Mouse (Mus musculus) adrenal gland, adult 8-10 months (tissue): ENCODE measurements around the gene Iqschfp. TPM values are rescaled to one million over a fixed set of nuclear protein-coding genes. Genes with fewer than 3 reads are reported as not detected.

Experiments
- DNase-seq: peaks from one replicate; pipeline ENCODE4 v3.0.0; 2022
- total RNA-seq, 4 experiments: library from RNA; stranded (reverse); gene quantifications; 2 replicates each; pipeline ENCODE4 v1.2.4; 2022

The Iqschfp gene
- not detected for total RNA-seq

DNA sequence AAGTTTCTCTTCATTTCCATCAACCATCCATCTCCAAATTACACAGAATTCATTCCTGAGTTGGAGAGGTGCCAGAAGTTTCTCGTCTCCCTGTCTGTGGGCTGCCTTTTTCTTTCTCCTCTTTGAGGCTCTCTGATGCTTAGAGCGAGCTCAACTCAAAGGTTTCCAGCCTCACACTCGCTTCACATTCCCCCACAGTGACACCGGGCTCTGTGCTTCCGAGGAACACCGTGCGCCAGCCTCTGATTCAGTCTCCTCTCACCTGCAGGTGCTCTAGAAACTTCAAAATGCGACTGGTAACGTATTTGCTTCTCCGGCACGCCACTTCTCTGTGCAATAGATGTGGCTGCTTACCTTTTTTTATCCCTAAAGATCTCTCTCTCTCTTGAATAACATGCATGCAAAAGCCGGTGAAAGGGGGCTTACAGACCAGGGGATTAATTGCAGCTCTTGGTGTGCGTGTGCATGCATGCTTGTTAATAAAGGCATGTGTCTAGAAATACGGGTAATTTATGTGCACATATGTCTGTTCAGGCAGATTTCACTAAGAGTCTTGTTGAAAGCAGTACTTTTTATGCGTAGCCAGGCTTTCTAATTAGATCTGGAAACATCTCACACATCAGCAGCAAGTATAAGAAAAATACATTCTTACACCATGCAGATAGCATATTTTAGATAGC, at the start of gene Iqschfp, which contains the start of gene Iqcj:
Iqschfp (plus strand) TSS at position 207 of the 680 bp plus-strand sequence.
Iqcj (plus strand) TSS at position 195 of the 680 bp plus-strand sequence.
- DNase-seq, result no peak

DNA sequence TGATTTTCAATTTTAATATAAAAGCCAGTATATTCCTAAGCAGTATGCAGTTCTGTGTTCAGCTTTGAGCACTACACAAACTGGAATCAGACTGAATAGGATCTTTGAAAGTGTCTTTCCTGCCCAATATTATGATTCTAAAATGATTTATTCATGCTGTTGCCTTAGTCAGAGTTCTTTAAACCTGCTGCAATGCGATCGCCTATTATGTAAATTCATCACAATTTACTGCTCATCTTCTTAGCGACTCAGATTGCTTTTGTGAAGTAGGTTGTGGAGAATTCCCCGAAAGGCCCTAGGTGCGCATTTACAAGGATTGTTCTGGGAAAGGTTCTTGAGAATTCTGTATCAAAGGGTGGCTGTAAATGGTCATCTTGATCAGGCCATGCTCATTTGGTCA, 39.6 kb upstream of the Iqschfp start:
- no peak for DNase-seq

DNA sequence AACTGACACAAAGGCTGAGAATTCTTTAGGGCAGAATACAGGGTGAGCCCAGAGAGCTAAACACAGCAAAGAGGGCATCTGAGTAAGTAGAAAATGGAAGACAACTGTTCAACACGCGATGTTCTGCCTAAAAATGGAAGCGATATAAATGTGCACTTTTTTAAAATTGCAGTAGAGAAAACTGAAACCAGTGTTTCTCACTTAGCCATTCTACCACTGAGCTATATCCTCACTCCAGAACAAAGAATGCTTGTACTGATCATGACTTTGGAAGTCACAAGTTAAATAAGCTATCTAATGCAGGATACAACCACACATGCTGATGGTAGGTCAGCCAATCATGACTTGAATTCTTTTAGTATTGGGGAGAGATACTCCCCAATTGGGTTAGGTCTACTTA, 30.5 kb upstream of the Iqschfp start:
- DNase-seq, result no peak

DNA sequence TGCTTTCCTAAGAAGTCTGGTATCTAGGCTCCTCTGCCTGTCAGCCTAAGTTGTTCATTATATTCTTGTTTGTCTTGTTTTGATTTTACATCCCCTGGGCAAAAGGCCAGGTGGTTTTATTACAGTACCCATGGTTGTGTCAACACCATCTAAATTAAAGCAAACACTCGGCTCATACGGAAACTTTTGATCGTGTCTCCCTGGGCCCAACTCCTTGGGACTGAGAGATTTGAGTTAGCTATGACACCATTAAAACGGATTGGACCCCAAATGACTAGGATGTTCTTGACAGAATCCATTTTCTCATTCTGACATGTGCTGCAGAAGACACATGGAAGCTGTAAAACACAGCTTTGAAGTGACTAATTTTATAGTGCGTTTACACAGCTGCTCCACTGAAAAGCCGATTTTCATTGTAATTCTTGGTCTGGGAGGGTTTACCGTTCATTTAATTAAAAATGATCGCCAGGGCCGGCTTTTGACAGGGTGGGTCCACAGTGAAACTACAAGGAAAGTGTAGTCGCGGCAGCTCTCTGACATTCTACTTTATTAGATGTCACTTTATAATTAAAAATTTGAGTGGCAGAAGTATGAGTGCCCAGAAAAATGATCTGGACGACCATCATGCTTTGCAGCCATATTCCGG, 24.5 kb upstream of the Iqschfp start:
- DNase-seq, result no peak

DNA sequence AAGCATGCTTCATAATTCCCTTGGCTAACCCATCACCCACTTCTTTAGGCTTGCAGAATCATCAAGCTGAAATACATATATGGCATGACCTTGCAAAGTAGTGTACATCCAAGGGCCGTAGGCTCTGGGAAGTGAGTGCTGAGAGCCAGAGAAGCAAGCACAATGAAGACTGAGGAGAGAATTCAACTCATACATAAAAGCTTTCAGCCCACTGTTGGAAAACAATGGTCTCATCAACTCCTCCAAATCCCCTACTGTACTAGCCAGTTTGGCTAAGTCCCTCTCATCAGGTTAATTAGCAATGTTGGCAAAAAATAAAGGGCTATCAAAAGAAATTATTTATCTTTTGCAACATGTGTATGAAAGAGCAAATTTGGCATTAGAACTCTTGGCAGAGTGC, 22.6 kb upstream of the Iqschfp start:
- no peak for DNase-seq

DNA sequence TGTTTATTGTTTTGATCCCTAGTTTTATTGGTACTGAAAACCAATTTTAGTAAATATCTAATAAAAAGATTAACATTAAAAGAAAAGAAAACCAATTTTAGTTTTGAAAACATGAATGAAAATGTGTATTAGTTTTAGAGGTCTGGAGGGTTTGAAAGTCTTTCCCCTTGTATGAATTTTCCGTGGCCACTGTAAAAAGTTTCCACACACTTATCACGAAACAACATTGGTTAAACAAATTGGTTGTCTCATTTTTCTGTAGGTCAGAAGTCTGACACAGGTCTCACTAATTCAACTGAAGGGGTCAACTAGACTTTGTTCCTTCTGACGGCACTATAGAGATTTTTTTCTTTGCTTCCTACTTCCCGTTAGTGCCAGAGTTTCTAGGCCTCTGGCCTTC, 14.8 kb upstream of the Iqschfp start:
- no peak for DNase-seq

DNA sequence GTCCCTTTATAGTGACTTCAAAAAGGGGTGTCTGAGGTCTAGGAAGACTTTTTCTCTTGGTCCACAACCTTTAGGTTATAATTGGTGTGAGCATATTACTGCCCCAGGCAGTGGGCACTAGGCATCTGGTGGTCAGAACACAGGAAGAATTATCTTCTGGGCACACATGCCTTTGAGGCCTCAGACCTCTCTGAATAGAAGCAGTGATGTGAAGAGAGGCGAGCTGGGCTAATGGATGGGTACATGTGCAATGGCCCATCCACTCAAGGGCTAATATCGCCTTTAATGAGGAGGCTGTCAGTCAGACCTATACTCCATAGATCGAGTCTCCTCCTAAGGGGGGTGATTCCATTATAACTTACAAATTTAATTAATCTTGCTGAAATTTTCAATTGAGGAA, 7.7 kb upstream of the Iqschfp start:
- no peak for DNase-seq

DNA sequence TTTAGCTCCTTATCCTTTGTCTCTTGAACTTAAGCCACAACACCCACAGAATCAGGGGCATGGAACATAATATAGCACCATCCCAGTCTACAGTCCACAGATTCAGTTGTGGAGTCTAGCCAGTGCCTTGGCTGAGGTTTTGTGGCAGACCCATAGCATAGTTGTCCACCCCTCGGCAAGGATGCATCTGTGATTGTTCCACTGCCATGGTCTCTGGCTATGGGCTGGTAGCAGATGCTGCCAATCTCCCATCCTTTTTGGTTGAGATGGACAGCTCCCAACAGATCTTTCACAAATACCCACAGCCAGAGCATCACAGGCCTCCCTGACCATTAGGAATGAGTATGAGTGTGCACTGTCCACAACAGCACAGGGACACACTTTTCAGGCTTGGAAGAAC, 5.9 kb upstream of the Iqschfp start:
- no peak for DNase-seq

DNA sequence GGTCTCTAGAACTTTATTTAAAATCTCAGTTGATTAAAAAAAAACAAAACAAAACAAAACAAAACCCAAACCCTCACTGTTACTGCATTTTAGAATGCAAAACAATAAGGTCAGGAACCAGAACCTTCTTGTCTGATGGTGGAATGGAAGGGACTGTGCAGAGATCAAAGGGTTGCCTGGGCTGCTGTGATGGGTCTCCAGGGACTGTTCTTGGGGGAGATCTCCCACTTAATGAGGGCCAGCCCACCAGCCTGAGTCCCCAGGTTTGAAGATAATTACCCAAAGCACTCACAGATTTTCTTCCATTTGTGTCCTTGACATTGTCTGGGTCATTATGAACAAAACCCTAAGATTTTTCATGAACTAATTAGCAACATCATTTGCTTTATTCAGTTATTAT, 4.8 kb upstream of the Iqschfp start:
- DNase-seq, result no peak

DNA sequence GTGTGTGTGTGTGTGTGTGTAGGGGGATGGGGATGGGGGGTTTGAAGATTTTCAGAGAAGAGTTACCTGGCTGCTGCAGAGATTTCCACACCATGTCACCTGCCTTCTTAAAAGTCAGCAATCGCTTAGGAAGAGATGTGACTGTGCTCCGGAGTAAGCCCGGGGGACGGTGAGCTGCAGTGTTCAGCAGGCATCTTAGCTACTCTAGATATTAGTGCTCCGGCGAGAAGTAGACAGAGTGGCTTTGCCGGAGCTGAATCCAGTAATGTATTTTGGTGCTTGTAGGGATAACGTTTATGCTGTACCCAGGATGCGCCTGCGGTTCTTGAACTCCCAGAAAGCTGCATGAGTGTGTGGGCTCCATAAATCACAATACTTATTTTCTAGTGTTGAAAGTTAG, 736 bp downstream of the Iqschfp start:
- no peak for DNase-seq

DNA sequence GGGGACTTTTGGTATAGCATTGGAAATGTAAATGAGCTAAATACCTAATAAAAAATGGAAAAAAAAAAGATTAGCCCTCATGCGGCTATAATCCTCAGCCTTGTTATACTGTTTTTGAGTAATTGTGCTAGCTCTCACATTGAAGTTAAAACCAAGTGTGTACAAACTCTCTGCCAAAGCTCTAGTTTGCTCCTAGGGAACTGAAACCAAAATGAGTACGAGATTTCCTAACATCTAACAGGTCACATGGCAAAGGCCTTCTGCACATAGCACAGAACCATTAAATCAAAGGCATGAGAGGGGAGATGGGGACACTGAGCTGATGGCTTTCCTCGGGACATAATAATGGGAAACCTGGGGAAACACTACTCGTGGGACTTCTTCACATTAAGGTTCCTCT, 10.5 kb downstream of the Iqschfp start:
- DNase-seq, result no peak

DNA sequence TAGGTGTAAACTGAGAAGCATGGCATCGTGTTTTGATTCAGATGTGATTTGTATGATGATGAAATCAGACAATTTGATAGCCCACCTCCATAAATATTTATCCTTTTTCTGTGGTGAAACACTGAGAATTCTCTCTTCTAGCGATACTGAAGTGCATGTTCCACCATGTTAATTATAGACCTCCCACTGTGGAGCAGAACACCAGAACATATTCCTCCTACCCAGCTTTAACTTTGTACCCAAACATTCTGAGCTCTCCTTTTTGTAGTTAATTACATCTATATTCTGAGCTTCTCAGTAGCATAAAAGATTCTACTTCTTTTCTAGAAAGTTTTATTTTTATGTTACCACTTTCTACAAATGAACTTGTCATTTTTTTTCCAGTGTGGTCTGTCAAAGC, 16.6 kb downstream of the Iqschfp start:
- DNase-seq, result no peak

DNA sequence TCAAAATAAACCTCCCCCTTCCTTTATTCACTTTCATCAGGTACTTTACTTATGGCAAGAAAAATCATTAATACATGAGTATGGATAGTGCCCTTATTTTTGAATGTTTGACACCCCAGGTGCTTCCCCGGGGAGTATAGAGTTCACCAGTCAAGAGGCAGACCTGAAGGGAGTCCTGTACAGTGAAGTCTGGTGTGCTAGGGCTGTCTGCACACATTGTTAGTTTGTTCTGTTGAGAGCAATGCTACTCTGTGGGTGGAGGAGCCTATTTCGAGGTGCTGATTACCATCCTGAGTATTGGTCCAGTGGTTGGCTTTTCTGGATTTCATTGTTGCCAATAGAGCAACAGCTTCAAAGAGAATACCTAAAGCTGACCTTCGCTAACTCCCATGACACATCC, 26.1 kb downstream of the Iqschfp start:
- no peak for DNase-seq

DNA sequence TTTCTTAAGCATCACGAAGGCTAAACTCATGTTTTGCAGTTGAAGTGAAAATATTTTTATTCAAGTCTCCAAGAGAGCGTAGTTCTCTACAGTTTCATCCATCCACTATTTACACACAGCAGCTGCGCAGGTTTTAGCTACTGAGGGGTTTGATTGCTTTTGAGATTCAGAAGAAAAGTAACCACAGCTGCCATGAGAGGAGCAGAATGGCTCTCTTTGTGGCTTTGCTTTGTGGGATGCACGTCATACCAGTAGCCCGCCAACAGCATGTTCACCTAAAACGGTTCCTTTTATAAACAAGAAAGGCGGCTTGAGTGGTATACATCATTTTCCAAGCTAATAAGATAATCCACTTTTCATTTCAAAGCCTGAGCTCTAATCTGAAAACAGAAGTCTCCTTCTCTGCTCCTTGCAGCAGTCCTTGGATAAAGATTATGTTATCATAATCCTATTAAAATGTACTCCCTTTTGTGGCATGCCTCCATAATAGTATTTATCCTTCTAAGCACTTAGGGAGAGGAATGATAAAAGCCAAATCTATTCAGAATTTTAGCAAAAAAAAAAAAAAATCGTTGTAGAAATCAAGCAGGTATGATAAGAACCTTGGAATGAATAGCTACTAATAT, 26.7 kb downstream of the Iqschfp start:
- DNase-seq, result no peak

DNA sequence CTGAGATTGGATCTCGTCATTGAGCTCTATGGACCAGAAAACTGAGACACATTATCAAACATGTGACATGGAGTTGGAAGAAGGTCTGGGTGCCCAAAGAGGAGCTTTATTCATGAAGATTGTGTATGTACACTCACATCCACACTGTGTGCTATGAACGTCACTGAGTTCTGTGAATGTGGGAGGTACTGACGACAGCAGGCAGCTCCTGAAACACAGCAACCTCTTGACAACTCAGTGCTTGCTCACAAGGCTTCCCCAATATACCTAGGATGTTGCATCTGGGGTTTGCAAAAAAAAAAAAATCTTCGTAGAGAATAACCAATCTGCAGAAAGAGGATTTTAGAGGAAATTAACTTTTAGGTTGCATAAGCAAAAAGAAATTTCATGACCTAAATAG, 31.1 kb downstream of the Iqschfp start:
- DNase-seq, result no peak

DNA sequence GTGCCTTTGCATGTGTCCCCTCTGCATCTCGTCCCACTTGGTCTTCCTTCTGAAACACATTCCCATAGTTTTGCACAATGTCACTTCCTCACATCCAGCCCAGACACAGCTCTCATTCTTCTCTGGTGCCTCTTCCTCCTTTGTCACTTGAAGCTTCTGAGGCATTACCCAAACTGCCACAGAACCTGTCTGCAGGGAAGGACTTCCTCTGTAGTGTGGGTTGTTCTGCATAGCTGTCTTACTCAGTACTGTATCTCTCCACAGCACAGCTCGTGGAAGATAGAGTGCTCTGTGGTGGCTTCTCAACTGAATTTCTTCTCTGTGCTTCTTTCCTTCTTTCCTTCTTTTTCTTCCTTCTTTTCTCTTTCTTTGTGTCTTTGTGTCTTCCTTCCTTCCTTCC, 33.4 kb downstream of the Iqschfp start:
- DNase-seq, result no peak

DNA sequence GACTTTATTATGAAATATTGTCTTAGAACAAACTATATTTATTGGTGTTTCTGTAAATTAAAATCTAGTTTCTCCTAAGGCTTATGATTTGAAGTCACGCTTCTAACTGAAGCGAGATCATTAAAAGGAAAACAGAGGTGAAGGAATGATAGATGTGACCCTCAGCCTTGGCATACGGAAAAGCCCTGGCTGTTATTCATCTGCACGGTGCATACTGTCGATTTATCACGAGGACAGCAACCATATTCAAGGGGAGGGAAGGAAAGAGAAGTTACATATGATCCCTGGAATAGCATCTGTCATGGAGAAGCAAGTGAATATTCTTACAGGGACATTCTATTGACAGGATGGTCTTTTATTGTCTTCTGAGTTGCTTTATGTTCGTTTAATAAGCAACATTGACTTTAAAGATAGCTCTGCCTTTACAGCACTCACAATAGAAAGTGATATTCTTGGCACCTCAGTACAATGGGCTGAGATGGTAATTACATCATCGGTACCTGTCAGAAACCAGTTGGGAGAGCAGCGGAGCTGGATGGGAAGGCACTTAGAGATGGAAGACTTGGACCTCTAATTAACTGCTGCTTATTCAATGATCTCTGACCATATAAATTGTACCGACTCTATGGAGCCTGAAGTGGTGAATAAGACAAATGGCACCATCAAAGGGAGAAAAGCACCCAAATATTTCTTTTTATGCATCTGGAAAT, 38.5 kb downstream of the Iqschfp start:
- DNase-seq, result no peak

DNA sequence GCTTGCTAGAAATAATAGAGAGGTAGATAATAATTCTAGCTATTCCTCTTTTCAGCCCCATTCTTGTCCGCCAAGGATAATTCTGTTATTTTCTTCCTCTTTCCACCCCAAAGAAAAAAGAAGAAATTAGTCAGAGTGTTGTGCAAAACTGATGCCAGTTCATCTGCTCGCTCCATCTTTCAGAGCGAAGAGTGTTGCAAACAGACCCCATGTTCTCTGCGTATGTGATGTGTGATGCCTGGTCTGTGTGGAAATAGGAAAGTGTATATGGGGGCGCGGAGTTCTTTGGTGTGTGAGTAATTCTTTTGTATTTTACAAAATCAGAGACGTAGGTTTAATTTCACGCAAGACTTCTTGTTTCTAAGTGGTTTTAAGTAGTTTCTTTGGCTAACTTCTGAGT, 39.1 kb downstream of the Iqschfp start:
- no peak for DNase-seq

DNA sequence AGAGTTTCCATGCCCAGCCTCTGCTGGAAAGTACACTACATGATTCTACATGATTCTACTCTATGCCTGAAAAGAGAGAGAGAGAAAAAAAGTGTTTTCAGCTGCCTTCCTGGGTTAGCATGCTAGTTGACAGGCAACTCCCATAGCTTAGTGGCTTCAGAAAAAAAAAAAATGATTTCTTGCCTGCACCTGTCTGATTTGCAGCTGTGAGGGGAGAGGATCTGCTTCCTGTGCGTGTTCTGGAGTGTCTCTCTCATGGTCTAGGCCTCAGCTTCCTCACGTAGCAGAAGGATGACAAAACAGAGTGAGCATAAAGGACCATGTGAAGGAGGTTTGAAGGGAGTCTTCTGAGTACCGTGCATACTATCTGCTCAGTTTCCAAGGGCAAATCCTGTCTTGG, 39.9 kb downstream of the Iqschfp start:
- no peak for DNase-seq

DNA sequence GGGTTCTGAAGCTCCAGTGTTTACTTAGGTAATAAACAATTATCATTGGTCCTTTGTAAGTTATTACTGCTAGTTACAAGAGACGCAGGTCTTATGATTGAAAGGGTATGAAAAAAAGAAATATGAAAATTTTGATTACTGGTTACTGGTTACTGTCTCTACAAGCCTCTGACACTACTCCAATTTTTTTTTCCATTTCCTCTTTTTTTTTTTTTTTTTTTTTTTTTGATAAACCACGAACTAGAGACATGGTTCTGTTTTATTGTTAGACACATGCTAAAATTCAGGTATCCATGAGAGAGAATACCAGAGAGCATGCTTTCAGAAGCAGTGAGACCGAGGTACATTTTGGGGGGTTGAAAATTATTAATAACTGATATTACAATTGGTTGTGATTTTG, 43.8 kb downstream of the Iqschfp start:
- DNase-seq, result no peak

DNA sequence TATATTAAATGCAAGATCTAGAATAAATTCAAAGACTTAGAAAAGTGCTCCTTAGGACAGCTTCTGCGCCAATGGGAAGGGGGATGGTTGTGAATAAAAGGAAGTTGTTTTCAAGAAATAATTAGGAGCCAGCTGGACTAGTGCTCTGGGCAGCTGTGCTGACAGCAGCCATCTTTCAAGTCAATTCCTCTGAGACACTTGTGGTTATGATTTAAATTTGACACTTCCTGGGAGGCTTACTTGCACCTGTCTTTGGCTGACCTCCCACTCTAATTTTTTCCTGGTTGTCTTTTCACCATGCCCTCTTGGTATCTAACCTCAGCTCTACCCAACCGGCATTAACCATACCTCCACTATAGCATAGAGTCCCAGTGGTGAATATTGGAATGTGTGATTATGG, 55.0 kb downstream of the Iqschfp start:
- no peak for DNase-seq

DNA sequence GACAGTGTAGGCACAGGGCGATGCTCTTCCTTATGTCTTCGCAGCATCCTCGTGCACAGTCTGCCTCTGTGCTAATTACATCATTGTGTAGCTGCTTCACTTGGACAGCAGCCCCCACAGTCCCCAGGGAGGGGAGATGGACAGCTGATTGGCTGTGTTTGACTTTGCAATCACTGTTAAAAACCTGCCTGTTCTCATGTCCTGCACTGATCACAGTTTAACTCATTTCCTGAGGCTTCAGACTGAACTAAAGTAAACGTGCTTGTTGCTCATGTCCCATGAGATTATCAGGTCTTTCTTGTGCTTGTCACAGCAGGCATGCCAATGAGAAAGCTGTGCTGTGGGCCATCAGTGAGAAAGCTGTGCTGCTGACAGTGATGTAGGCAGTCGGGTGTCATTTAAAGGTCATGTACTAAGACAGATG, 60.5 kb downstream of the Iqschfp start:
- no peak for DNase-seq

DNA sequence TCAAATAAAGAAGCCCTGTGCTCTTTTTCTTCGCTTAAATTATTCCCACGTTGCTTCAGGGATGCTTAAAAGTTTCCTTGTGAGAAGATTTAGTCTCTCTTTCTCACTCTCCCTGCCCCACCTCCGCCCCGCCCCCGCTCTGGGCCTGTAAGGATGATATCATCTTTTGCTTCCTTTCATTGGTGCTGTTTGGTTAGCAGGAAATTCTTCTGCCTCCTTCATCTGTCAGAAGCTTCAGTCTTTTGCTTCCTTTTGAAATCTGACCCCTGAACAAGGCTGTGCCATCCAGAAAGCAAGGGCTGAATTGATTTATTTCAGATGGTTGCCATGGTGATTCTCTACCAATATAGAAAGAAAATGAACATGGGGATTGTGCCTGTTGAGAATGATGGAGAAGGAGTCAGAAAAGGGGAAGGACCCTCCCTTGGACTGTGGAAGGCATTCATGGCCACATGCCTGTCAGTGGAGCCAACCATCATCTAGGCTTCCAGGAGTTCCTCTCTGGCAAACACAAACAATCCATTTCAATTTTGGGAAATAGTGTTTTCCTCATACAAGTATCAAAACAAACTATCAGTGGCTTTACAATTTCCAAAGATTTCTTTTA, 62.5 kb downstream of the Iqschfp start:
- DNase-seq, result no peak
